Mouse (Mus musculus) heart, embryonic 15.5 days (tissue): ENCODE measurements around the gene Pgam2. TPM values are rescaled to one million over a fixed set of nuclear protein-coding genes. Genes with fewer than 3 reads are reported as not detected.
A peak's percentile ranks its signal among the peaks of the same experiment; 100 is the strongest.
"Not testable (repeated sequence)": the region's sequence is repeated elsewhere in the genome, so short reads cannot be mapped to it uniquely, and the experiment has no call there.

Experiments
- ATAC-seq: fragments of 200-750 bp; cut with Nextera tagmentation; replicated peaks from 2 replicates; pipeline ENCODE4 v1.8.0; 2017; ENCODE audit warnings: low read depth, moderate TSS enrichment; ENCODE audit not compliant: insufficient number of reproducible peaks, insufficient read depth, low FRiP score
- H3K27ac ChIP-seq: fragments of 300-500 bp; sonication (generic); 2 replicates; pipeline ENCODE4 v1.5.1; 2015; ENCODE audit warnings: mild to moderate bottlenecking, inconsistent platforms
- H3K27me3 ChIP-seq: fragments of 300-500 bp; sonication (generic); 2 replicates; pipeline ENCODE4 v1.6.1; 2015; ENCODE audit warnings: inconsistent platforms
- H3K36me3 ChIP-seq: fragments of 300-500 bp; sonication (generic); 2 replicates; pipeline ENCODE4 v1.6.1; 2015; ENCODE audit warnings: mild to moderate bottlenecking, inconsistent platforms
- H3K4me1 ChIP-seq: fragments of 300-500 bp; sonication (generic); replicated peaks from 2 replicates; pipeline ENCODE4 v1.6.1; 2015; ENCODE audit warnings: inconsistent platforms
- H3K4me2 ChIP-seq: fragments of 300-500 bp; sonication (generic); 2 replicates; pipeline ENCODE4 v1.6.1; 2015; ENCODE audit warnings: inconsistent platforms, mild to moderate bottlenecking, moderate library complexity
- H3K4me3 ChIP-seq: fragments of 300-500 bp; sonication (generic); 2 replicates; pipeline ENCODE4 v1.5.1; 2015; ENCODE audit warnings: mild to moderate bottlenecking, inconsistent platforms
- H3K9ac ChIP-seq: fragments of 300-500 bp; sonication (generic); 2 replicates; pipeline ENCODE4 v1.6.1; 2015; ENCODE audit warnings: mild to moderate bottlenecking, inconsistent platforms
- H3K9me3 ChIP-seq: fragments of 300-500 bp; sonication (generic); replicated peaks from 2 replicates; pipeline ENCODE4 v1.6.1; 2016; ENCODE audit warnings: inconsistent platforms
- WGBS: fragments of 180-500 bp; shearing (Covaris S2); methylation state at CpG from one replicate; pipeline ENCODE4 v1.1.7; 2015; ENCODE audit warnings: mixed read lengths; 5-methylcytosine and 5-hydroxymethylcytosine counted together
- polyA plus RNA-seq: library from polyadenylated mRNA; unstranded; fragments of >200 nt; fragmentation: Nextera tagmentation; extraction: Ambion mirVana; gene quantifications from 2 replicates; pipeline ENCODE4 v1.2.1, GENCODE M21; 2015

The Pgam2 gene
- polyA plus RNA-seq, 1 experiment from 2014 or later, result 993 TPM

- Histone ChIP-seq H3K4me1 (peaks cover 12% of the 10 kb centered on the region), H3K9me3 (no peaks in the 10 kb centered on the region), H3K27me3 (no peaks in the 10 kb centered on the region), H3K9ac (peak overlapping the region; percentile 6; the same call in 1 of the 2 replicates), H3K36me3 (peaks cover 18% of the 10 kb centered on the region; the same call in 1 of the 2 replicates), H3K4me3 (no peak overlapping the region), H3K4me2 (no peak overlapping the region), H3K27ac (no peak overlapping the region)
- no peak for ATAC-seq
- WGBS, result 46% methylated on average over 1 of the region's 1 CpGs
Measured at GRCm38 (mm10) chr11:5836126-5836525, 32.6 kb upstream of the Pgam2 start.

- H3K4me1 ChIP-seq, result peaks cover 16% of the 10 kb centered on the region
- H3K4me2 ChIP-seq, result no peak overlapping the region
- no peak overlapping the region for H3K4me3 ChIP-seq
- H3K9ac ChIP-seq, result no peak overlapping the region
- no peak for ATAC-seq
- peaks cover 18% of the 10 kb centered on the region; the same call in 1 of the 2 replicates for H3K36me3 ChIP-seq
- no peak overlapping the region for H3K27ac ChIP-seq
- no peaks in the 10 kb centered on the region for H3K27me3 ChIP-seq
- no peaks in the 10 kb centered on the region for H3K9me3 ChIP-seq
- 84% methylated on average over 7 of the region's 7 CpGs for WGBS
Measured at GRCm38 (mm10) chr11:5835057-5835456, 31.5 kb upstream of the Pgam2 start.

- H3K27me3 ChIP-seq, result no peaks in the 10 kb centered on the region
- no peak for ATAC-seq
- no peak overlapping the region for H3K4me2 ChIP-seq
- peaks cover 16% of the 10 kb centered on the region for H3K4me1 ChIP-seq
- peaks cover 18% of the 10 kb centered on the region; the same call in 1 of the 2 replicates for H3K36me3 ChIP-seq
- H3K9me3 ChIP-seq, result no peaks in the 10 kb centered on the region
- H3K9ac ChIP-seq, result no peak overlapping the region
- H3K4me3 ChIP-seq, result no peak overlapping the region
- H3K27ac ChIP-seq, result no peak overlapping the region
- 75% methylated on average over 9 of the region's 9 CpGs for WGBS
Measured at GRCm38 (mm10) chr11:5834506-5834905, 31.0 kb upstream of the Pgam2 start.

- Histone ChIP-seq H3K27me3 (no peaks in the 10 kb centered on the region), H3K36me3 (peaks cover 22% of the 10 kb centered on the region; the same call in 1 of the 2 replicates), H3K9me3 (no peaks in the 10 kb centered on the region), H3K4me2 (no peak overlapping the region), H3K27ac (0 out of 2 replicates have a peak overlapping the region, but pooled peaks have one; percentile 2), H3K4me3 (no peak overlapping the region), H3K4me1 (peaks cover 16% of the 10 kb centered on the region), H3K9ac (no peak overlapping the region)
- 86% methylated on average over 12 of the region's 12 CpGs for WGBS
- ATAC-seq, result no peak
Measured at GRCm38 (mm10) chr11:5829327-5829726, 25.8 kb upstream of the Pgam2 start.

GRCm38 (mm10) chr11:5828509-5829191 lies 25.1 kb upstream of the Pgam2 start:
- no peak overlapping the region for H3K4me3 ChIP-seq
- ATAC-seq, result no peak
- peaks cover 15% of the 10 kb centered on the region; the same call in 1 of the 2 replicates for H3K36me3 ChIP-seq
- no peak overlapping the region for H3K4me2 ChIP-seq
- WGBS, result 67% methylated on average over 11 of the region's 11 CpGs
- H3K27me3 ChIP-seq, result no peaks in the 10 kb centered on the region
- peaks cover 16% of the 10 kb centered on the region for H3K4me1 ChIP-seq
- H3K9me3 ChIP-seq, result no peaks in the 10 kb centered on the region
- peak overlapping the region; percentile 44; the same call in 1 of the 2 replicates for H3K27ac ChIP-seq
- H3K9ac ChIP-seq, result no peak overlapping the region

- H3K9me3 ChIP-seq, result no peaks in the 10 kb centered on the region
- no peak overlapping the region for H3K9ac ChIP-seq
- peaks cover 11% of the 10 kb centered on the region; the same call in 1 of the 2 replicates for H3K36me3 ChIP-seq
- H3K27me3 ChIP-seq, result no peaks in the 10 kb centered on the region
- no peak overlapping the region for H3K4me3 ChIP-seq
- H3K27ac ChIP-seq, result 0 out of 2 replicates have a peak overlapping the region, but pooled peaks have one; percentile 44
- peaks cover 16% of the 10 kb centered on the region for H3K4me1 ChIP-seq
- no peak overlapping the region for H3K4me2 ChIP-seq
- no peak for ATAC-seq
- 81% methylated on average over 5 of the region's 5 CpGs for WGBS
Measured at GRCm38 (mm10) chr11:5827931-5828330, 24.4 kb upstream of the Pgam2 start.

- H3K9me3 ChIP-seq, result no peaks in the 10 kb centered on the region
- no peak overlapping the region for H3K4me2 ChIP-seq
- ATAC-seq, result no peak
- no peak overlapping the region for H3K4me3 ChIP-seq
- peaks cover 8% of the 10 kb centered on the region for H3K4me1 ChIP-seq
- no peak overlapping the region for H3K27ac ChIP-seq
- H3K36me3 ChIP-seq, result peaks cover 4% of the 10 kb centered on the region; the same call in 1 of the 2 replicates
- H3K9ac ChIP-seq, result no peak overlapping the region
- no peaks in the 10 kb centered on the region for H3K27me3 ChIP-seq
Measured at GRCm38 (mm10) chr11:5825432-5825831, 21.9 kb upstream of the Pgam2 start.

- Histone ChIP-seq H3K4me3 (no peak overlapping the region), H3K27me3 (no peaks in the 10 kb centered on the region), H3K4me2 (no peak overlapping the region), H3K9me3 (no peaks in the 10 kb centered on the region), H3K4me1 (no peaks in the 10 kb centered on the region), H3K9ac (no peak overlapping the region), H3K27ac (no peak overlapping the region), H3K36me3 (no peaks in the 10 kb centered on the region)
- WGBS, result 70% methylated on average over 2 of the region's 2 CpGs
- no peak for ATAC-seq
Measured at GRCm38 (mm10) chr11:5819223-5819622, 15.7 kb upstream of the Pgam2 start.

- Histone ChIP-seq H3K4me3 (no peak overlapping the region), H3K4me2 (no peak overlapping the region), H3K9me3 (no peaks in the 10 kb centered on the region), H3K27ac (no peak overlapping the region), H3K4me1 (no peaks in the 10 kb centered on the region), H3K36me3 (no peaks in the 10 kb centered on the region), H3K27me3 (no peaks in the 10 kb centered on the region), H3K9ac (no peak overlapping the region)
- ATAC-seq, result no peak
- WGBS, result 76% methylated on average over 10 of the region's 10 CpGs
Measured at GRCm38 (mm10) chr11:5813381-5813780, 9.8 kb upstream of the Pgam2 start.

GRCm38 (mm10) chr11:5809487-5809886 lies 6.0 kb upstream of the Pgam2 start:
- not testable (repeated sequence) for H3K27ac ChIP-seq, H3K4me1 ChIP-seq, H3K9ac ChIP-seq, H3K4me2 ChIP-seq, H3K36me3 ChIP-seq, H3K9me3 ChIP-seq, H3K27me3 ChIP-seq, H3K4me3 ChIP-seq, ATAC-seq
- 81% methylated on average over 4 of the region's 4 CpGs for WGBS

- H3K4me3 ChIP-seq, result no peak overlapping the region
- no peak overlapping the region for H3K27ac ChIP-seq
- no peaks in the 10 kb centered on the region for H3K27me3 ChIP-seq
- no peaks in the 10 kb centered on the region for H3K9me3 ChIP-seq
- H3K4me1 ChIP-seq, result peaks cover 11% of the 10 kb centered on the region
- H3K4me2 ChIP-seq, result no peak overlapping the region
- WGBS, result 83% methylated on average over 9 of the region's 9 CpGs
- no peaks in the 10 kb centered on the region for H3K36me3 ChIP-seq
- ATAC-seq, result no peak
- no peak overlapping the region for H3K9ac ChIP-seq
Measured at GRCm38 (mm10) chr11:5807956-5808355, 4.4 kb upstream of the Pgam2 start.

- Histone ChIP-seq H3K4me2 (no peak overlapping the region), H3K27me3 (no peaks in the 10 kb centered on the region), H3K36me3 (peaks cover 8% of the 10 kb centered on the region; the same call in 1 of the 2 replicates), H3K4me1 (peaks cover 24% of the 10 kb centered on the region), H3K9me3 (no peaks in the 10 kb centered on the region), H3K27ac (no peak overlapping the region), H3K4me3 (no peak overlapping the region), H3K9ac (no peak overlapping the region)
- no peak for ATAC-seq
- WGBS, result 75% methylated on average over 3 of the region's 3 CpGs
Measured at GRCm38 (mm10) chr11:5805711-5806110, 2.2 kb upstream of the Pgam2 start.
